Mouse (Mus musculus): Measurements from ENCODE around the gene Iffo2.

Iffo2 gene

GRCm38 (mm10) chr4:139581427-139582051 lies 51.2 kb downstream of the Iffo2 start:
- no peak for DNase-seq (ENCODE audit: low read depth, low spot score)

- no peak for DNase-seq (ENCODE audit: low read depth, low spot score)
These were observed 52.0 kb downstream of the Iffo2 start for GRCm38 (mm10) chr4:139582346-139582745.

GRCm38 (mm10) chr4:139582903-139583302 lies 52.6 kb downstream of the Iffo2 start:
- DNase-seq (ENCODE audit: low read depth, low spot score) = no peak

GRCm38 (mm10) chr4:139583629-139584245 lies 53.4 kb downstream of the Iffo2 start:
- no peak for DNase-seq (ENCODE audit: low read depth, low spot score)

GRCm38 (mm10) chr4:139584704-139585103 lies 54.4 kb downstream of the Iffo2 start:
- DNase-seq (ENCODE audit: low read depth, low spot score) = no peak

GRCm38 (mm10) chr4:139585713-139586112 lies 55.4 kb downstream of the Iffo2 start:
- DNase-seq (ENCODE audit: low read depth, low spot score) = no peak

- no peak for DNase-seq (ENCODE audit: low read depth, low spot score)
These were observed 57.0 kb downstream of the Iffo2 start for GRCm38 (mm10) chr4:139587370-139587769.

GRCm38 (mm10) chr4:139587773-139588172 lies 57.4 kb downstream of the Iffo2 start:
- DNase-seq (ENCODE audit: low read depth, low spot score) = no peak

- DNase-seq (ENCODE audit: low read depth, low spot score) = no peak
These were observed 59.1 kb downstream of the Iffo2 start for GRCm38 (mm10) chr4:139589351-139590027.

GRCm38 (mm10) chr4:139590446-139590845 lies 60.1 kb downstream of the Iffo2 start:
- no peak for DNase-seq (ENCODE audit: low read depth, low spot score)

GRCm38 (mm10) chr4:139592895-139593294 lies 62.5 kb downstream of the Iffo2 start:
- no peak for DNase-seq (ENCODE audit: low read depth, low spot score)

- no peak for DNase-seq (ENCODE audit: low read depth, low spot score)
These were observed 63.0 kb downstream of the Iffo2 start for GRCm38 (mm10) chr4:139593383-139593782.

- no peak for DNase-seq (ENCODE audit: low read depth, low spot score)
These were observed 63.7 kb downstream of the Iffo2 start for GRCm38 (mm10) chr4:139594062-139594461.

- DNase-seq (ENCODE audit: low read depth, low spot score) = no peak
These were observed 66.4 kb downstream of the Iffo2 start for GRCm38 (mm10) chr4:139596715-139597114.

- DNase-seq (ENCODE audit: low read depth, low spot score) = no peak
These were observed 67.2 kb downstream of the Iffo2 start for GRCm38 (mm10) chr4:139597286-139598284.

- no peak for DNase-seq (ENCODE audit: low read depth, low spot score)
These were observed 68.0 kb downstream of the Iffo2 start for GRCm38 (mm10) chr4:139598356-139598755.

GRCm38 (mm10) chr4:139598950-139599518 lies 68.7 kb downstream of the Iffo2 start:
- DNase-seq (ENCODE audit: low read depth, low spot score) = peak; percentile 87

- no peak for DNase-seq (ENCODE audit: low read depth, low spot score)
These were observed 71.4 kb downstream of the Iffo2 start for GRCm38 (mm10) chr4:139601519-139602356.

- DNase-seq (ENCODE audit: low read depth, low spot score) = no peak
These were observed 72.3 kb downstream of the Iffo2 start, which contains the start of gene Gm21969 for GRCm38 (mm10) chr4:139602357-139603244. Gene Gm21969 (plus strand): TSS chr4:139603186.

All from embryo, embryonic 11.5 days (tissue).